Mouse (Mus musculus) bone marrow macrophage, adult 2 months (primary cell): ENCODE measurements around the gene RPS10-NUDT3.

Experiments used
- CTCF ChIP-seq: IDR thresholded peaks from 2 replicates; pipeline ENCODE4 v1.5.1; 2012; ENCODE audit warnings: low read depth, mild to moderate bottlenecking, low read length, moderate library complexity
- POLR2A ChIP-seq: IDR thresholded peaks from 2 replicates; pipeline ENCODE4 v1.6.1; 2012; ENCODE audit warnings: mild to moderate bottlenecking, low read depth, low read length, borderline replicate concordance

DNA sequence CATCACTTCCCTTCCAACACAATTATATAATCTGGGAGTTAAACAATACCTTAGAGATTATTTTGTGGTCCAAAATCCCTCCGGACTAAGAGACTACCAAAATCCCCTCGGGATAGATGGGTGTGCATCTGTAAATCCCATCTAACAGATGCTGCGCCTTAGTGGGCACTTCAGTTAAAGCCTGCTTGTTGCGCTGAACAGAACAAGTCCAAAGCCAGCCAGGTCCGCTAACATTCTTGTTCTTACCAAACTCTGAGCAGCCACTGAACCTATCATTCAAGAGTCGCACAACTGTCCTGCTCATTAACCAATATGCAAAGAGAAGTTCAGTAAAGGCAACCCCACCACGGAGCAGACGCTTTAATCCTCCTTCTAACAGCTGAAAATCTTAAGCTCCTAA, 13.9 kb downstream of the RPS10-NUDT3 start:
- TF ChIP-seq CTCF (no peak), POLR2A (no peak)
